Mouse (Mus musculus) liver, embryonic 12.5 days (tissue): ENCODE measurements around the gene Cdk5rap2. TPM values are rescaled to one million over a fixed set of nuclear protein-coding genes. Genes with fewer than 3 reads are reported as not detected.
A peak's percentile ranks its signal among the peaks of the same experiment; 100 is the strongest.

Experiments used
- ATAC-seq: fragments of 200-750 bp; cut with Nextera tagmentation; 2 replicates; pipeline ENCODE4 v1.8.0; 2017; ENCODE audit warnings: moderate number of reproducible peaks, mild to moderate bottlenecking, moderate library complexity
- H3K27ac ChIP-seq: fragments of 300-500 bp; sonication (generic); 2 replicates; pipeline ENCODE4 v1.5.1; 2016; ENCODE audit warnings: mild to moderate bottlenecking
- H3K27me3 ChIP-seq: fragments of 300-500 bp; sonication (generic); replicated peaks from 2 replicates; pipeline ENCODE4 v1.6.1; 2016; ENCODE audit warnings: mild to moderate bottlenecking, moderate library complexity
- H3K36me3 ChIP-seq: fragments of 300-500 bp; sonication (generic); 2 replicates; pipeline ENCODE4 v1.6.1; 2016; ENCODE audit warnings: mild to moderate bottlenecking, moderate library complexity
- H3K4me1 ChIP-seq: fragments of 300-500 bp; sonication (generic); 2 replicates; pipeline ENCODE4 v1.6.1; 2016
- H3K4me2 ChIP-seq: fragments of 300-500 bp; sonication (generic); 2 replicates; pipeline ENCODE4 v1.6.1; 2016; ENCODE audit warnings: mild to moderate bottlenecking, moderate library complexity
- H3K4me3 ChIP-seq: fragments of 300-500 bp; sonication (generic); 2 replicates; pipeline ENCODE4 v1.5.1; 2016; ENCODE audit warnings: mild to moderate bottlenecking, moderate library complexity
- H3K9ac ChIP-seq: fragments of 300-500 bp; sonication (generic); 2 replicates; pipeline ENCODE4 v1.6.1; 2016; ENCODE audit warnings: mild to moderate bottlenecking, moderate library complexity
- H3K9me3 ChIP-seq: fragments of 300-500 bp; sonication (generic); replicated peaks from 2 replicates; pipeline ENCODE4 v1.6.1; 2016; ENCODE audit warnings: mild to moderate bottlenecking, moderate library complexity
- WGBS: fragments of 180-500 bp; shearing (Covaris S2); methylation state at CpG from one replicate; pipeline ENCODE4 v1.1.7; 2016; ENCODE audit not compliant: insufficient replicate concordance; 5-methylcytosine and 5-hydroxymethylcytosine counted together
- polyA plus RNA-seq: library from polyadenylated mRNA; unstranded; fragments of >200 nt; fragmentation: Nextera tagmentation; extraction: Ambion mirVana; gene quantifications from 2 replicates; pipeline ENCODE4 v1.2.1, GENCODE M21; 2016

Cdk5rap2 gene
- polyA plus RNA-seq, result 11.7 and 12.3 TPM in 2 replicates

- peak; percentile 99 for ATAC-seq
- Histone ChIP-seq H3K36me3 (peaks cover under 1% of the 10 kb centered on the region; the same call in 1 of the 2 replicates), H3K27ac (peak within 1 kb of the TSS; percentile 78), H3K9ac (peak within 1 kb of the TSS; percentile 86), H3K4me3 (peak within 1 kb of the TSS; percentile 80), H3K27me3 (no peaks in the 10 kb centered on the region), H3K9me3 (no peaks in the 10 kb centered on the region), H3K4me1 (peaks cover 16% of the 10 kb centered on the region), H3K4me2 (peak within 1 kb of the TSS; percentile 78)
- under 1% methylated on average over 55 of the region's 55 CpGs for WGBS
Measured at GRCm38 (mm10) chr4:70409994-70410721, at the start of gene Cdk5rap2. Cdk5rap2 (minus strand) TSS chr4:70410443.

- no peak overlapping the region for H3K4me2 ChIP-seq
- H3K4me3 ChIP-seq, result no peak overlapping the region
- 71% methylated on average over 3 of the region's 3 CpGs for WGBS
- H3K36me3 ChIP-seq, result no peaks in the 10 kb centered on the region
- no peaks in the 10 kb centered on the region for H3K9me3 ChIP-seq
- no peaks in the 10 kb centered on the region for H3K27me3 ChIP-seq
- H3K27ac ChIP-seq, result no peak overlapping the region
- H3K9ac ChIP-seq, result no peak overlapping the region
- H3K4me1 ChIP-seq, result no peaks in the 10 kb centered on the region
- ATAC-seq, result no peak
Measured at GRCm38 (mm10) chr4:70452161-70452560, 41.9 kb upstream of the Cdk5rap2 start.

GRCm38 (mm10) chr4:70451750-70452149 lies 41.5 kb upstream of the Cdk5rap2 start:
- ATAC-seq, result no peak
- H3K27ac ChIP-seq, result no peak overlapping the region
- H3K27me3 ChIP-seq, result no peaks in the 10 kb centered on the region
- no peak overlapping the region for H3K4me2 ChIP-seq
- no peak overlapping the region for H3K9ac ChIP-seq
- no peaks in the 10 kb centered on the region for H3K4me1 ChIP-seq
- H3K4me3 ChIP-seq, result no peak overlapping the region
- WGBS, result 0% methylated on average over 2 of the region's 2 CpGs
- no peaks in the 10 kb centered on the region for H3K36me3 ChIP-seq
- H3K9me3 ChIP-seq, result no peaks in the 10 kb centered on the region

GRCm38 (mm10) chr4:70449668-70450067 lies 39.4 kb upstream of the Cdk5rap2 start:
- H3K4me1 ChIP-seq, result no peaks in the 10 kb centered on the region
- no peak overlapping the region for H3K4me2 ChIP-seq
- no peak for ATAC-seq
- no peaks in the 10 kb centered on the region for H3K27me3 ChIP-seq
- H3K4me3 ChIP-seq, result no peak overlapping the region
- no peaks in the 10 kb centered on the region for H3K9me3 ChIP-seq
- H3K9ac ChIP-seq, result no peak overlapping the region
- H3K27ac ChIP-seq, result no peak overlapping the region
- no peaks in the 10 kb centered on the region for H3K36me3 ChIP-seq
- 47% methylated on average over 1 of the region's 1 CpGs for WGBS

GRCm38 (mm10) chr4:70446774-70447173 lies 36.5 kb upstream of the Cdk5rap2 start:
- Histone ChIP-seq H3K9ac (no peak overlapping the region), H3K27ac (no peak overlapping the region), H3K4me1 (no peaks in the 10 kb centered on the region), H3K27me3 (no peaks in the 10 kb centered on the region), H3K9me3 (no peaks in the 10 kb centered on the region), H3K36me3 (no peaks in the 10 kb centered on the region), H3K4me2 (no peak overlapping the region), H3K4me3 (no peak overlapping the region)
- no peak for ATAC-seq
- 78% methylated on average over 3 of the region's 3 CpGs for WGBS

GRCm38 (mm10) chr4:70420202-70420601 lies 10.0 kb upstream of the Cdk5rap2 start:
- no peak overlapping the region for H3K4me3 ChIP-seq
- no peak overlapping the region for H3K9ac ChIP-seq
- H3K27ac ChIP-seq, result no peak overlapping the region
- 59% methylated on average over 2 of the region's 2 CpGs for WGBS
- no peak for ATAC-seq
- H3K9me3 ChIP-seq, result no peaks in the 10 kb centered on the region
- H3K4me2 ChIP-seq, result no peak overlapping the region
- H3K4me1 ChIP-seq, result no peaks in the 10 kb centered on the region
- H3K36me3 ChIP-seq, result no peaks in the 10 kb centered on the region
- no peaks in the 10 kb centered on the region for H3K27me3 ChIP-seq

GRCm38 (mm10) chr4:70412126-70412525 lies 1.9 kb upstream of the Cdk5rap2 start:
- no peak overlapping the region for H3K27ac ChIP-seq
- H3K36me3 ChIP-seq, result no peaks in the 10 kb centered on the region

GRCm38 (mm10) chr4:70409456-70409855 lies 787 bp downstream of the Cdk5rap2 start:
- peak overlapping the region; percentile 78; the same call in 1 of the 2 replicates for H3K27ac ChIP-seq
- H3K4me1 ChIP-seq, result peaks cover 16% of the 10 kb centered on the region
- peak overlapping the region; percentile 78 for H3K4me2 ChIP-seq
- ATAC-seq, result no peak
- H3K36me3 ChIP-seq, result peaks cover 6% of the 10 kb centered on the region; the same call in 1 of the 2 replicates
- H3K4me3 ChIP-seq, result peak overlapping the region; percentile 80
- H3K9me3 ChIP-seq, result no peaks in the 10 kb centered on the region
- peak overlapping the region; percentile 86 for H3K9ac ChIP-seq
- WGBS, result 28% methylated on average over 9 of the region's 9 CpGs
- no peaks in the 10 kb centered on the region for H3K27me3 ChIP-seq

More at GRCm38 (mm10) chr4:70412126-70412525, 1.9 kb upstream of the Cdk5rap2 start:
- 67% methylated on average over 2 of the region's 2 CpGs for WGBS
- H3K9me3 ChIP-seq, result no peaks in the 10 kb centered on the region
- no peak for ATAC-seq
- H3K4me3 ChIP-seq, result no peak overlapping the region
- H3K4me2 ChIP-seq, result no peak overlapping the region
- H3K9ac ChIP-seq, result no peak overlapping the region
- H3K4me1 ChIP-seq, result peaks cover 16% of the 10 kb centered on the region
- H3K27me3 ChIP-seq, result no peaks in the 10 kb centered on the region

- H3K9me3 ChIP-seq, result no peaks in the 10 kb centered on the region
- ATAC-seq, result no peak
- H3K27me3 ChIP-seq, result no peaks in the 10 kb centered on the region
- H3K4me1 ChIP-seq, result no peaks in the 10 kb centered on the region
- H3K9ac ChIP-seq, result no peak overlapping the region
- WGBS, result 78% methylated on average over 9 of the region's 9 CpGs
- no peak overlapping the region for H3K4me3 ChIP-seq
- H3K36me3 ChIP-seq, result peaks cover 64% of the 10 kb centered on the region
- H3K27ac ChIP-seq, result no peak overlapping the region
- no peak overlapping the region for H3K4me2 ChIP-seq
Measured at GRCm38 (mm10) chr4:70402109-70402819, 8.0 kb downstream of the Cdk5rap2 start.

GRCm38 (mm10) chr4:70399476-70399875 lies 10.8 kb downstream of the Cdk5rap2 start:
- Histone ChIP-seq H3K27ac (no peak overlapping the region), H3K36me3 (peaks cover 61% of the 10 kb centered on the region), H3K27me3 (no peaks in the 10 kb centered on the region), H3K9ac (no peak overlapping the region), H3K4me3 (no peak overlapping the region), H3K4me2 (no peak overlapping the region), H3K9me3 (no peaks in the 10 kb centered on the region), H3K4me1 (no peaks in the 10 kb centered on the region)
- 77% methylated on average over 5 of the region's 5 CpGs for WGBS
- no peak for ATAC-seq

GRCm38 (mm10) chr4:70399074-70399473 lies 11.2 kb downstream of the Cdk5rap2 start:
- WGBS, result 90% methylated on average over 2 of the region's 2 CpGs
- Histone ChIP-seq H3K36me3 (peaks cover 61% of the 10 kb centered on the region), H3K4me1 (no peaks in the 10 kb centered on the region), H3K4me2 (no peak overlapping the region), H3K4me3 (no peak overlapping the region), H3K9ac (no peak overlapping the region), H3K9me3 (no peaks in the 10 kb centered on the region), H3K27ac (no peak overlapping the region), H3K27me3 (no peaks in the 10 kb centered on the region)
- ATAC-seq, result no peak

- H3K27ac ChIP-seq, result no peak overlapping the region
- WGBS, result 63% methylated on average over 4 of the region's 4 CpGs
- H3K4me3 ChIP-seq, result no peak overlapping the region
- peaks cover 56% of the 10 kb centered on the region for H3K36me3 ChIP-seq
- ATAC-seq, result no peak
- no peaks in the 10 kb centered on the region for H3K4me1 ChIP-seq
- no peaks in the 10 kb centered on the region for H3K9me3 ChIP-seq
- H3K27me3 ChIP-seq, result no peaks in the 10 kb centered on the region
- no peak overlapping the region for H3K4me2 ChIP-seq
- H3K9ac ChIP-seq, result no peak overlapping the region
Measured at GRCm38 (mm10) chr4:70398088-70398487, 12.2 kb downstream of the Cdk5rap2 start.
